Mouse (Mus musculus): ENCODE measurements around the gene Tmem234.

Tmem234 gene

GRCm38 (mm10) chr4:129672083-129672877, 71.8 kb downstream of the Tmem234 start, which contains the start of gene Kpna6:
Gene Kpna6, minus strand, starts transcription at chr4:129672767.
- DNase-seq (ENCODE audit: low spot score): peak; percentile 64

GRCm38 (mm10) chr4:129672878-129673449, 72.5 kb downstream of the Tmem234 start:
- no peak for DNase-seq (ENCODE audit: low spot score)
